ENCODE assay signal across 18 mouse cellular contexts in genomic region chr4:144254768-144255167, GRCm38 (mm10). TPM values are rescaled to one million over a fixed set of nuclear protein-coding genes. Genes with fewer than 3 reads are reported as not detected.
"Had no signal": no experiment of that assay in that cellular context is flagged by ENCODE, and none has a peak within 500 bp of the region (broad histone marks: within the 10 kb centered on the region; RNA-seq: fewer than 3 reads in every experiment).

No protein-coding gene starts in this region.

RNA-seq across cellular contexts. Expression of gene Pramel5, which starts 25.5 kb away (rescaled TPM):
- total RNA-seq: layer of hippocampus, adult 18-20 months; layer of hippocampus, postnatal 14 days; left cerebral cortex, adult 8-10 months; left cerebral cortex, postnatal 14 days; left cerebral cortex, postnatal 4 days; megakaryocyte-erythroid progenitor cell, adult 5-6 weeks had no signal
- polyA plus RNA-seq: kidney, embryonic 15.5 days; limb, embryonic 12.5 days; limb, embryonic 15.5 days; liver, embryonic 12.5 days; liver, embryonic 15.5 days; lung, embryonic 15.5 days; midbrain, embryonic 12.5 days; midbrain, embryonic 15.5 days; neural tube, embryonic 12.5 days; neural tube, embryonic 15.5 days; stomach, embryonic 14.5 days; thymus, postnatal 0 days had no signal

RNA-seq across cellular contexts. Expression of gene C87977, which starts 41.6 kb away (rescaled TPM):
- total RNA-seq: layer of hippocampus, adult 18-20 months; layer of hippocampus, postnatal 14 days; left cerebral cortex, adult 8-10 months; left cerebral cortex, postnatal 14 days; left cerebral cortex, postnatal 4 days; megakaryocyte-erythroid progenitor cell, adult 5-6 weeks had no signal
- polyA plus RNA-seq: kidney, embryonic 15.5 days; limb, embryonic 12.5 days; limb, embryonic 15.5 days; liver, embryonic 12.5 days; liver, embryonic 15.5 days; lung, embryonic 15.5 days; midbrain, embryonic 12.5 days; midbrain, embryonic 15.5 days; neural tube, embryonic 12.5 days; neural tube, embryonic 15.5 days; stomach, embryonic 14.5 days; thymus, postnatal 0 days had no signal
